Mouse (Mus musculus): ENCODE results near the gene Pck2.

DNA sequence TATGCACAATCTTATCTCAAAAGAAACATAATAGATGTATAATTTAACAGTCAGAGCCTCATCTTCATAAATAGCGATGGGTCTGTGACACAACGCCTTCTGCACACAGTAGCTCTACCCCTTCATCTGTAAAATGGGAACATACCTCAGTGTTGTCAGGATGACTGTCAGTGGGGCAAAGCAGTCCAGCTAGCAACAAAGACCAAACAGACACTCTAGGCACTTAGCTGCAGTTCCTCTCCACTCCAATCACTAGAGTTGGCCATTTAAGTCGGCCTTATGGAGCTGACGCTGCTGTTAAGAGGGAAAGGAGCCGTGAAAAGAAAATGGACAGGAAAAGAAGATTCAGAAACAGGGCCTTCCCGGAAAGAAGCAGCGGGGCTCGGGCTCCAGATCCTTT lies 11.7 kb downstream of the Pck2 start:
- TF ChIP-seq POLR2A (IDR thresholded peaks at IDR 0.05; ENCODE audit: low read depth, low read length), result no peak
- TF ChIP-seq CTCF (IDR thresholded peaks at IDR 0.05; ENCODE audit: extremely low read depth, insufficient read length, insufficient replicate concordance, low read depth, low read length), result no peak
